Mouse (Mus musculus) T-helper 17 cell (primary cell): ENCODE results near the gene Zdhhc17.

Experiments used
- in situ Hi-C, 2 experiments: fragments of 300-600 bp; cut with MboI, MseI; formaldehyde crosslinking; loops; 1 replicate in 1 of 2; 2 replicates in 1 of 2; pipeline ENCODE4 v1.15.1; 2025; ENCODE audit warnings: high pct_unique_total_duplicates in 2 of 2

Zdhhc17 gene

DNA sequence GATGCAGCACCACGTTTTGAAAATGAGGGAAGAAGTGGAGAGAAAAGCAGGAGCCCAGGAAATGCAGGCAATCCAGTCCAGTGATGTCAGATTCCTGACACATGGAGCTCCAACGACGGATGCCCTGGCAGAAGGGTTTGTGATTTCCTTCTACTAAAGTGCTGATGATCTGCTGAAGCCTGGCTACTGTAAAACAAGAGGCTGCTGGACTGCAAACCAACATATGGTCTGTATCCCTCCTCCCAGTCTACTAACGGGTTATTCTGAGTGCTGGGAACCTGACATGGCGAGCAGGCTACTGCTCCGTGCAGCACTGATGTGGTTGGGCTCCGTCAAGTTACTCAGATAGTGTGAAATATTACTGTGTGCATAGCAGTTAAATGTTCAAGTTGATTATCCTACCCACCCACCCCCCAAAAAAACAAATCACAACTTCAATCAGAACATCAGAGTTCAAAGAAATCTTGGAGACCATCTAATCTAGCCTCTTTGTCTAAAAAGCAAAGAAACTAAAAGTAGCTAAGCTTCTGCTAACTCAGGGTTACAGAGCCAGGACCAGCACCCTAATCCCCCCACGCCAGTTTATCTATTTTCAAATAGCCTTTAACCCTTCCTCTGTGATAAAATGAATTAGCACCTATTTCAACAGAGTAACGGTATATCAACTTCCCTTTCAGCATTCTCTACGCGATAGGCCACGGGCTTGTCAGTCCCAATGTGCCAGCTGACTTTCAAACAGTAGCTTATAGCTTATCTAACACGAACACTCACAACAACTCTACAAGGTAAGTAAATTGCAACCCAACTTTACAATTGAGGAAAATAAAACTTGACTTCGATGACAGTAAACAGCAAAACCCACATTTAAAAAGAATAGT lies 4.1 kb downstream of the Zdhhc17 start:
- in situ Hi-C loops: no loop called here

DNA sequence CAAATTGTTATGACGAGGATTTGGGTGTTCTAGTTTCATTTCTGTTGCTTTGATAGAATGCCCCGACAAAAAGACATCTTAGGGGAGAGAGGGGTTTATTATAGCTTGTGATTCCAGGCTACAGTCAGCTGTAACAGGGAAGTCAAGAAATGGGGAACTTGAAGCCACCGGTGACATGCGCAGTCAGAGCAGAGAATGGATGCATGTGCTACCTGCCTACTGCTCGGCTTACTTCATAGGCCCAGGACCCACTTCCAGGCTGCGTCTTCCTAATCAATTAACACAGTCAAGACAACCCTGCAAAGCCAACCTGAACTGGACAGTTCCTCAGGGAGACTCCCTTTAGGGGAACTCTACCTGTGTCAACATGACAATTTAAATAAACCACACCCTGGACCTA lies 5.7 kb downstream of the Zdhhc17 start:
- in situ Hi-C loops: no loop called here

DNA sequence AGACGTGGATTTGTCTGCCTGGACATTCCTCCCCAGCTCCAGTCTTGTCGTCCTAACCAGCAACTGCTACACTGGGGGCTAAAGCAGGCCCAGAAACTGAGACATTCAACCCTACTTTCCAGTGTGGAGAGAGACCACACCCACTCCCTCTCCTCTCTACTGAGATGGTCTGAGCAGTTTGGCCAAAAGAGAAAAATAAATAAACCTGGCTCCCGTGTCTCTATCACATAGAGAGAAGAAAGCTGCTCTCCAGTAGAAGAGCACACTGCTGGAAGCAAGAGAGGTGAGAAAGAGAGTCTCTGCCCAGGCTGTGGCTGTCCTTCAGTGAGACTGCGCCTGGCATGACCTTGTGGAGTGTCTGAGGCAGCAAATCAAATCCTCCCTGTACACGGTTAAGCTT lies 10.7 kb downstream of the Zdhhc17 start:
- in situ Hi-C loops: no loop called here

DNA sequence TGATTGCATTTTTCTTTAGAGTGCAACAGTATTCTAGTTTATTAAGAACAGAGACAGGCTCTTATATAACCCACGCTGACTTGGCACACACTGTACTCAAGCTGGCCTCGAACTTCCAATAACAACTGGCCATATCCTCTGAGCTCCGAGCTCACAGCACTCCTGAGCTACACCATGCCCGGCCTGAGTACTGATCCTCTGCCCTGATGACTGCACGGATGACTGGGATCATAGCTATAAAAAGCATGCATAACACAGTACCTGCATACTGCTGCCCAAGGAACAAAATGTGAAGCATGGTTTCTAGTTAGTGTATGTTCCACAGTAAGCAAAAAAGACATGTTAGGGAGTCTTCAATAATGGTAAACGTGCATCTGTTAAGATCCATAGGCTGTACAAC lies 12.8 kb downstream of the Zdhhc17 start:
- in situ Hi-C loops: no loop called here

DNA sequence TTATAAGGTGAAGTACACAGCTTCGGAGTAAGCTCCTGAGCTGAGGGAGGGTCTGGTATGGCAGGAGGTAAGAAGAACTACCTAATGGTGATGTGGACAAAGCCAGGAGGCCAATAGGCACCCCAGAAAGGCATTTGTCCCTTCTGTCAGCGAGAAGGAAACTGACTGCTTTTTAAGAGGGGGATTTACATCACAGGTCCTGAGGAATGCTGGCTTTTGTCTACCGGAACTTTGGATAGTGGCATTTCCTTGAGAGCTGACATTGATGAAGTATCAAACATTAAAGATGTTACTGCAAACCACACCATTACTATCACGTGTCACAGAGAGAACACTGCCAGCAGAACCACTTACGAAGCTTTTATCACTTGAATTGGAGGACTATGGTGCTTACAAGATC lies 15.2 kb downstream of the Zdhhc17 start:
- in situ Hi-C loops: loop anchor here in 1 of 2 experiments (5.0 kb wide), 1 partner anchor 103 kb away; no protein-coding TSS in a partner anchor

DNA sequence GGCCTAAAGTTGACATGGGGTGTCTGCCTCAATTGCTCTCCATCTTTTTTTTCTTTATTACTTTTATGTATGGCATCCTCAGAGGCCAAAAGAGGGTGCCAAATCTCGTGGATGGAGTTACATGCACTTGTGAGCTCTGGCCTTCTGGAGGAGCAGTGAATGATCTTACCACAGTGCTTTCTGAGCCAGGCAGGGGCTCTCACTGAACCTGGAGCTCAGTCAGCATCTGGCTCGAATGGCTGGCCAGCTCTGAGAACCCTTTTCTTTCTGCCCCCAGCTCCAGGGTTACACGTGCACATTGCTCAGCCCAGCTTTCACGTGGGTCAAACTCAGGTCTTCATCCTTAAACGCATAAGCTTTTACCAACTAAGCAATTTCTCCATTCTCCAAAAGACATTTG lies 16.7 kb downstream of the Zdhhc17 start:
- in situ Hi-C loops: loop anchor here in 1 of 2 experiments (5.0 kb wide), 1 partner anchor 104 kb away; no protein-coding TSS in a partner anchor

DNA sequence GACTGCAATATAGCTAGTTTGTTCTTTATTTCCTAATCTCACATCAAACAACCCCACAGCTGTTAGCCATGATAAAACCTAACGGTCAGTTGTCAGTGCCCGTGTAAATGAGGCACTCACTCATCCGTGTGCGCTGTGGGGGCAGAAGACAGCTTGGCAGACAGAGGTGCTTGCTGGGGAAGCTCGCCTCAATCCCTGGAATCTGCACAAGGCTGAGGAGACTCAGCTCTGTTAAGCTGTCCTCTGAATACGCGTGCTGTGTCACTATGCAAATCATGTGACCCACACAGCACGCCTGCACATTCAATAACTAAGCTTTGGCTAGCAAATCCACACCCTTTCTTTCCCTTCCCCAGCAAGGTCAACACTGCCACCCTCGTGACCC lies 17.9 kb downstream of the Zdhhc17 start:
- in situ Hi-C loops: loop anchor here in 1 of 2 experiments (5.0 kb wide), 1 partner anchor 105 kb away; no protein-coding TSS in a partner anchor

DNA sequence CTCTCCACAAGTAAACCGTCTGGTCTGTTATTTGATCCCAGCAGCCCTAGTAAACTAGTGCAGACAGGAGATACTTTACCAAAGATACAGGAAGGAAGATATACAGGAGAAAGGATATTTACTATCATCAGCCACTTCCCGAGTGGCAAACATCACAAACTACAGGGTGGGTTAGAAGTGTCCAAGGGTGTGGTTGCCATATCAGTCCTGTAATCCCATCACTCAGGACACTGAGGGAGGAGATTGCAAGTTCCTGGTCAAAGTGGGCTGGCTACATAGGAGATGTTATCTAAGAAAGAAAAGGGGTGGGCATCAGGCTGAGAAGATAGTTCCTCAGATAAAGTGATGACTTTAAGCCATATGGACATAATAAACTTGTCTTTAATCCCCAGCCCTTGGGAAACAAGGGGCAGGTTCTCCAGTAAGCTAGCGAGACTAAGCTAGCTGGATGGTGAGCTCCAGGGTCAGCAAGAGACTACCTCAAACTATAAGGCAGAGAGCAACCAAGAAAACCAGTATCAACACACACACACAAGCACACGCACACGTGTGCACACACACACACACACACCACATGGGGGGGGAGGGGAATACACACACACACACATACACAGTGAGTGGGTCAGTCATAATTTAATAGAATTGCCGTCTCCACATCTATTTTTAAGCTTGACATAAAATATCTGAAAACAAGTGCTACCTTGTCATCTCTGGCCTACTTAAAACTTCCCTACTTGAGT lies 18.5 kb downstream of the Zdhhc17 start:
- in situ Hi-C loops: loop anchor here in 1 of 2 experiments (5.0 kb wide), 1 partner anchor 106 kb away; no protein-coding TSS in a partner anchor

DNA sequence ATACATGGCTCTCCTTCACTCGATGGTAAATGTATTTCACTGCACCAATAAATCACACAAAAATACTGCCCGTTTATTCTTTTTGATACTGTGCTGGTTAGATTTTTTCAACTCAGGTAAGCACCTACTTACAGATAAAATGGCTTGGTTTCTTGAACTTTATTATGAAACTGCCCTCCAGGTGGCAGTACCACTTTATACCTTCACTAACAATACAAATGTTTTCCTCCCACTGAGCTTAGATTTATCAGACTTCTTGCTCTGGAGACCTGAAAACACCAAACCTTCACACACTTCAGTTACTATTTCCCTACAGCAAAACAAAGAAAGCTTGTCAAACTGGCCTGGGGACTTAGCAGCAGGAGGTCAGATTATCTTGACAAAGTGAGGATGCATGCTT lies 20.2 kb downstream of the Zdhhc17 start:
- in situ Hi-C loops: loop anchor here in 1 of 2 experiments (5.0 kb wide), 1 partner anchor 108 kb away; no protein-coding TSS in a partner anchor

DNA sequence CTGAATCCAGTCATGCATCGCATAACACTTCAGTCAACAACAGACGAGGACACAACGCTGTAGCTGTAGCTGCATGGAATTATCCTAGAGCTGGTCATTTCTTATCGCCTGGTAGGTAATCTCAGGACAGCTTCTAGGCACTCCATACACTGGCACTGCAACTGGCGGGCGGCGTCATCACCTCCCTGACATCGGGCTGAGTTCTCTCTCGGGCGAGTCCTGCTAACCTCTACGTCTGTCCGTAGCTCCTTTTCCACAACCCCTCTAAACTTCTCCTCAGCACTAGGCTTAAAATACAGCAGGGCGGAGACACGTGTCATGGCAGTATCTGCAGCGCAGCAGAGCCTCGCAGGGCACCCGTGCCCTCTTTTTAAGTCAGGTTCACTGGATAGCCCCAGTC lies 23.3 kb downstream of the Zdhhc17 start:
- in situ Hi-C loops: no loop called here

DNA sequence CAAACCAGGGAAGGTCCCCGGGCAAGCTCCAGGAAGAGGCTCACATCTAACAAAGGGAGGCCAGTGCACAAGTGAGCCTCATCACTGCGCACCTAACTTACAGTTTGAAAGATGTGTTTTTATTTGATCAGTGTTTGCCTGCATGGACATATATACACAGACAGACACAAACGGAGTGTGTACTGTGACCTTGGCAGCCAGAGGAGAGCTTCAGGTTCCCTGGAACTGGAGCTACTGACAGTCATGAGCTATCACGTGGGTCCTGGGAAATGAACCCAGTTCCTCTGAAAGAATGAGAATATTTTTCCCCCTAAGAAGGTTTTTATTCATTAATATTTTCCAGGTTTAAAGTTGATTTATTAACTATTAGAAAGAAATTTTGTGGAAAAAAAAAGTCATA lies 27.2 kb downstream of the Zdhhc17 start:
- in situ Hi-C loops: loop anchor here in 1 of 2 experiments (5.0 kb wide), 1 partner anchor 115 kb away; no protein-coding TSS in a partner anchor

DNA sequence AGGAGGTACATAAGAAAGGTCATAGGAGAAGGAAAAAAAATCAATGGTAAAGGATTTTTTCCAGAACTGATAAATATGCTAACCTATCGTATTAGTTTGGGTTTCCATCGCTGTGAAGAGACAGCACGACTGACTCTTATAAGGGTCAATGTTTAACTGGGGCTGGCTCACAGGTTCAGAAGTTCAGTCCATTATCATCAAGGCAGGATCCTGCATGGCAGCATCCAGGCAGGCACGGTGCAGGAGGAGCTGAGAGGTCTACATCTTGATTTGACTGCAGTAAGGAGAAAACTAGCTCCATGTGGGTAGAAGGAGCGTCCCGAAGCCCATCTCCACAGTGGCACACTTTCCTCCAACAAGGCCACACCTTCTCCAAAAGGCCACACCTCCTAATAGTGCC lies 29.5 kb downstream of the Zdhhc17 start:
- in situ Hi-C loops: loop anchor here in 1 of 2 experiments (5.0 kb wide), 1 partner anchor 117 kb away; no protein-coding TSS in a partner anchor

DNA sequence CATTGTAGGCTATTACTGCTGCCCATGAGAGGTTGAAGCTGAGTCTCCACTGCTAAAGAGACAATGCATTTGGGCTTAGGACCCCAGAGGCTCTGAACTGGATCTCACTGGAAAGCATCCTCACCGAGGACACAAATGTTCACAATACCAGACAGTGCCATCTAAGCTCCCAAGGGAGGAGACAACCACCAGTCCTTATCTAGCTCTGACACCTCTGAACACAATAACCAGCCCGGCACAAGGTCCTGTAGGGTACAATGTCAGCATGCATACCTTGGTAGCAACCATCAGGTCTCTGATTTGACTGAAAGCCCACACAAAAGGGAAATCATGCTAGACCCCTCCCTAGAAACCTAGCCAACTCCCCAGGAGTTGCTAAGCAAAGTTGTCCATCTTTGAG lies 30.5 kb downstream of the Zdhhc17 start:
- in situ Hi-C loops: loop anchor here in 1 of 2 experiments (5.0 kb wide), 1 partner anchor 187 kb away; no protein-coding TSS in a partner anchor

DNA sequence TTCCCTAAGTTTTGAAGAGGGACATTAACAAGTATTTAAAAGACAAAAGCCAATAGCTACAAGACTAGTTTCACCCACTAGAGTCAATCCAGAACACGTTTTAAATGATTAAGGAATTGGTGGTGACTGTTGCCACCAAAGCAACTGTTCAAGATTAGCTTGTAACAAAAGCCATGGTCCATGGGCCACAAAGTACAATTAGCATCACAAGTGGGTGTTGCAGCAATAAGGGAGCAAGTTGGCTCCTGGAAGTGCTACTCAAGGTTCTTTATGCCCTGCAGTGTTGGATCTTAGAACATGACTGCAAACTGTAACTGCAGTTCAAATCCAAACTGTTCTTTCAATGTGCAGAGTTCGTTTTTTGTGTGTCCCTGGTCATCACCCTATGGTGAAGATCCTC lies 32.6 kb downstream of the Zdhhc17 start:
- in situ Hi-C loops: loop anchor here in 1 of 2 experiments (5.0 kb wide), 1 partner anchor 185 kb away; no protein-coding TSS in a partner anchor

DNA sequence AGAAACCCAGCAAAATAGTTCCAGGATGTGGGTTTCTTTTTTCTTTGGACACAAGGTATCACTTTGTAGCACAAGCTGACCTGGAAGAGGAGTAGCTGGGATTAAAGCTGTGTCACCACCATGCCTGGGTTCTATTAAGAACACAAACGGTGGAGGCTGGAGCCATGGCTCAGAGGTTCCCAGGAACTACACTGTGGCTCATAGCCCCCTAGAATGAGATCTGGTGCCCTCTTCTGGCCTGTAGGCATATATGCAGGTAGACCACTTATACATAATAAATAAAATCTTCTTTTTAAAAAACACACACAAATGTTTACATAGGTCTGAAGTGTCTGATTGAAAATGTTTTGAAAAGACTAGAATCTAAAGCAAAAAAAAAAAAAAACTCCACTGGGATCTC lies 33.9 kb downstream of the Zdhhc17 start:
- in situ Hi-C loops: loop anchor here in 1 of 2 experiments (5.0 kb wide), 1 partner anchor 184 kb away; no protein-coding TSS in a partner anchor

DNA sequence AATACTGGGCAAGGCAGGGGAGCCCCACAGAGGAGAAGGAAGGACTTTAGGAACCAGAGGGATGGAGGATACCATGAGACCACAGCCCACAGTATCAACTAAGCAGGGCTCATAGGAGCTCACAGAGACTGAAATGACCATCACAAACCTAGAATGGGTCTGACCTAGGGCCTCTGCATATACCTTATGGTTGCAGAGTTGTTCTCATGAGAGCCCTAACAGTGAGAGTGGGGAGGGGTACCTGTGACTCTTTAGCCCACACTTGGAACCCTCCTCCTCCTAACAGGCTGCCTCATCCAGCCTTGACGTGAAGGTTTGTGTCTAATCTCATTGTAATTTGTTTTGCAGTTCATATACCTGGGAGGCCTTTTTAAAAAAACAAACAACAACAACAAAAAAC lies 35.1 kb downstream of the Zdhhc17 start:
- in situ Hi-C loops: loop anchor here (5.0 kb wide), 2 partner anchors 173 to 183 kb away; no protein-coding TSS in a partner anchor

DNA sequence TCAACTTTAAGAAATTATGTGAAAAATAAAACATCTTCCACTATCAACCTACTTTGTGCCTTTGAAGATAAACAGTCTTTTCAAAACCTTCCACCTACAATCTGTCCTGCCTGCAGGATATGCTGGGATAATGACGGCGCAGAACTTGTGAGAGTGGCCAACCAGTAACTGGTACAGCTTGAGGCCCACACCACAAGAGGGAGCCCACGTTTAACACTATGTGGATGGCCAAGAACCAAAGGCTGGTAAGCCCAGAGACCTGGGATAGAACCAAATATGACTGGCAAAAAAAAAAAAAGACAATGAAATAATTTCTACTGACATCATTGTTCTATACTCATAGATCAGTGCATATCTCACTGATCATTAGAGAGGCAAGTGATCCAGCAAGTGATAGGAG lies 35.5 kb downstream of the Zdhhc17 start:
- in situ Hi-C loops: loop anchor here in 1 of 2 experiments (5.0 kb wide), 1 partner anchor 172 kb away; no protein-coding TSS in a partner anchor

DNA sequence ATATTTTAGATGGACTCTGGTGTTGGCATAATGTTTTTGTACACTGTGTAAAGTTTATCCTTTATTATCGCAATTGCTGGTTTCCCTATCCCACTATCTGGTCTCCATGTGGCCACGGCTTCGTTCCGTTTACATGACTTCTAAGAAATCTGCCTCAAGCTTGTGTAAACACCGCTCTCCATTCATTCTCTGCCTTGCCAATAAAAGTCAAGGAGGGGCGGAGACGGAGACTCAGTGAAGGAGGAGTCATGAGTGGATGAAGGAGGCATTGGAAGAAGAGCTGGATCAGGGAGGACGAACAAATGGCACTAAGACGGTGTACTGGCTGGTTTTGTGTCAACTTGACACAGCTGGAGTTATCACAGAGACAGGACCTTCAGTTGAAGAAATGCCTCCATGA lies 37.9 kb downstream of the Zdhhc17 start:
- in situ Hi-C loops: loop anchor here in 1 of 2 experiments (5.0 kb wide), 1 partner anchor 170 kb away; no protein-coding TSS in a partner anchor

DNA sequence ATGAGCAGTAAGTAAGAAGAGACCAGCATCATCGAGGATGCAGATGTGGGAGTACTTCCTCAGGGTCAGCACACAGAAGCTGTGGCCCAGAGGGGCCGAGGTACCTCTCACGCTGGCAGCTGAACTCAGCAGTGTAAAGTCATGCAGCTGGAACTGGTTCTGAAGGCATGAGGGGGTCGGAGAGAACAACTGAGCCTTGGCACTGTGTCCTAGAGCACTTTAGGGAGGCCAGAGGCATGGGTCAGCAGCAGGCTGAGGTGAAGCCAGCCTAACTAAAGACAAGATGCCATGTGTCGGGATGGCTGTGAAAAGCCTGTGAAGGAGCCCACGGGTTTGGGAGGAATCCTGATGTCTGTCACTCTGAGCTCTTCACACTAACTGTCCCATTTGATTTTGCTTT lies 38.5 kb downstream of the Zdhhc17 start:
- in situ Hi-C loops: loop anchor here in 1 of 2 experiments (5.0 kb wide), 1 partner anchor 169 kb away; no protein-coding TSS in a partner anchor

DNA sequence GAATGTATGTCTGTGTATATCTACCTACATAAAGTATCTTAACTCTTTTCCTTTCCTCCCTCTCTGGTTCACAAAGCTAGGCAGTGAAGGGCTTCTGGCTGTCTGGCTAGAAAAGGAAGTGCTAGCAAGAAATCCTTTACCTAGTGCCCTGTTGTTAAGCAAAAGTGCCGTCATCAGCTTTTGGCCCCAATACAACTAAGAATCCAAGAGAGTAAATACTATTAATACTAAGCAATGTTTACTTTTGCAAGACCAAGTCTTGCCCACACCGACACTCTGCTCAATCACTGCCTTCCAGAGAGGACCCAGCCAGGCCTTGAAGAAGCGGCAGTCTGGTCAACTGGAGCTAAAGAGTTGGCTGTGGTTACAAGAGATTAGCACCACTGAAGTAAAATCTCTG lies 38.9 kb downstream of the Zdhhc17 start:
- in situ Hi-C loops: loop anchor here in 1 of 2 experiments (5.0 kb wide), 1 partner anchor 169 kb away; no protein-coding TSS in a partner anchor

DNA sequence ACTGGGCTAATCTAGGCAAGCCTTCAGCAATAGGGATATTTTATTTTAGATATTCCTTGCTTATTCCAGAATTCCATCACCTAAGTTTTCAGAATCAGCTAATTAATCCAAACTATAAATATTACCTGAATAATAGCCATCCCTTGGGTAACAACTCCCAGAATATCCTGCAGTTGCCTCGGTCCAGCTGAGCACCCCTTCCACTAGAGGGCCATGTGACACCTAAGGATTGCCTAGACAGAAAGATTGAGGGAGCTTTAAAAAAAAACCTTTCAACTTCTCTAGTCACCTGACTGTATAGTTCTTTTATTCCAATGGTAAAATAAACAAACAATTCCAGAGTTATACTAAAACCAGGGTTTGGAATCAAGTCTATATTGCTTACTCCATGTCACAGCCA lies 47.8 kb downstream of the Zdhhc17 start:
- in situ Hi-C loops: loop anchor here in 1 of 2 experiments (10.0 kb wide), 1 partner anchor 463 kb away; no protein-coding TSS in a partner anchor
